Mouse (Mus musculus): Measurements from ENCODE around the gene Mrpl44.

The Mrpl44 gene

DNA sequence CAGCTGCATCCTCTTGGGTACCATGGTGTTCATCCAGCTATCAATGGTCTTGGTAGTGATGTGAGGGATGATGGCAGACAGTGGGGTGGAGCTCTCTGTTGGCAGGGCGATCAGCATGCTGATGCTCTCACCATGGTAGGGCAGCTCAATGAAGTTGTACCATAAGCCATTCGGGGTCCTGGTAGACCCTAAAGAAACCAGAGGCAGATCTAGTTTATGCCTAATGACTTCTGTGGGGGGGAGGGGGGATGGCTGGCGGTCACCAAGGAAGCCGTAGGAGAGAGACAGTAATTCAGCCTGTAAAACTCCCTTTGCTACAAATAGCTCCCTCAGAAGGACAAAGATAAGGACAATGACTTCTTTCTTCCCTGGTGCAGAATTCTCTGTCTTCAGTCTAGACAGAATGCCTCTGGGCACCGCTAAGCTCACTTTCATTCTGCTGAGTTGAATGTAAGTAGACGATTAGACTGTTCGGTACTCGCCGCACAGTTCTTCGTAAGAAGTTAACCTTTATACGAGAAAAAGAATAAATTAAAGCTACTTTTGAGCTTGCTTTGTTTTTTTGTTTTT, 27.1 kb downstream of the Mrpl44 start:
- no peak for TF ChIP-seq GATA4 (IDR thresholded peaks at IDR 0.05; ENCODE audit: insufficient replicate concordance, low read length)

DNA sequence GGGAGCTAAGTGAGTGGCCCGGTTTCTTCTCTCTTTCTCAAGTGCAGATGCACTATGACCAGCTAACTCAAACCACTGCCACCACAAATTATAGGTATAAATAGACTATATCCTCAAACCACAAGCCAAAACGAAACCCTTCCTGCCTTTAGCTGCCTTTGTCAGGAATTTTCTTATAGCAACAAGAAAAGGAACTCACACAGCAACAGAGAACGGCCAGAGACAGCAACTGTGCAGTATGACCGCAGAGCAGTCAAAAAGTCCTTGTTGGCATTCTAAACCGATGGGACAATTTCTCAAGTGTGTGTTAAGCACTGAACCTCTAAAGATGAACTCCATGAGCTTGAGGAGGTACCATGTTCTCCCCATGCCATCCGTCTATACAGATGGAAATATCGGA, 27.8 kb downstream of the Mrpl44 start:
- TF ChIP-seq GATA4 (IDR thresholded peaks at IDR 0.05; ENCODE audit: insufficient replicate concordance, low read length) = no peak

DNA sequence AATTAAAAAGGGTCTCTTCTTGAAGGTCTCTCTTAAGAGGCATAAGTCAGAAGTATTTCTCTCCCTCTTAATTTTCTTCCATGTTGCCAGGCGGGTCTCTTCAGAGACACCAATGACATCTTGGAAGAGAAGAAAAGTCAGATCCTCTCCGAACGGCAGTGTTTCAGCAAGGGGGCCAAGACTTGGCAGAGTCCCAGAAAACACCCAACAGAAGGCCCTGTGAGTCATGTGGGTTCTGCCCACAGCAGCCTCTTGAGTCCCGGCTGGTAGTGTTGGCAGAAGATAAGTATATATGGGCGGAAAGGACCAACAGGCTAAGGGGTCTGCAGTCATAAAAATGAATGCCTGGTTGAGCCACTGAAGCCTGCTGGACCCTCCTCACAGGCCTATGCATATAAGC, 31.0 kb downstream of the Mrpl44 start:
- no peak for TF ChIP-seq GATA4 (IDR thresholded peaks at IDR 0.05; ENCODE audit: insufficient replicate concordance, low read length)

GRCm38 (mm10) chr1:79809447-79809846, 33.6 kb downstream of the Mrpl44 start:
- TF ChIP-seq GATA4 (IDR thresholded peaks at IDR 0.05; ENCODE audit: insufficient replicate concordance, low read length) = no peak

DNA sequence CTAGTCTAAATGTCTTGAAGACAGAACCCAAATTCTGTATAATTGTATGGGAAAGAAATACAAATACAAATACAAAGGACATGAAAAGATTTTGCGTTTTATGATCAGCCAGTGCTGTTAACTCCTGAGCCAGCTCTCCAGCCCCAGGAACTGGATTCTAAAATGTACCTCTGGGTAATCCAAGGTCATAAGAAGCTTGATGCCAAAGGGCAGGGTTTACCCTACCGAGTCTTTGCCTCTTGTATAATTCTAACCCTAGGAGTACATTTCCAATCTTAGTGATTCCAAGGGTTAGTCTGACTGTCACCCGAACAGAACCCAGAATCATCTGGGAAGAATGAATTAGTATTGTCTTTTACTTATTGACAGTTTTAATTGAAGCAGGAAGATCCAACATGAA, 39.6 kb downstream of the Mrpl44 start:
- TF ChIP-seq GATA4 (IDR thresholded peaks at IDR 0.05; ENCODE audit: insufficient replicate concordance, low read length) = no peak

DNA sequence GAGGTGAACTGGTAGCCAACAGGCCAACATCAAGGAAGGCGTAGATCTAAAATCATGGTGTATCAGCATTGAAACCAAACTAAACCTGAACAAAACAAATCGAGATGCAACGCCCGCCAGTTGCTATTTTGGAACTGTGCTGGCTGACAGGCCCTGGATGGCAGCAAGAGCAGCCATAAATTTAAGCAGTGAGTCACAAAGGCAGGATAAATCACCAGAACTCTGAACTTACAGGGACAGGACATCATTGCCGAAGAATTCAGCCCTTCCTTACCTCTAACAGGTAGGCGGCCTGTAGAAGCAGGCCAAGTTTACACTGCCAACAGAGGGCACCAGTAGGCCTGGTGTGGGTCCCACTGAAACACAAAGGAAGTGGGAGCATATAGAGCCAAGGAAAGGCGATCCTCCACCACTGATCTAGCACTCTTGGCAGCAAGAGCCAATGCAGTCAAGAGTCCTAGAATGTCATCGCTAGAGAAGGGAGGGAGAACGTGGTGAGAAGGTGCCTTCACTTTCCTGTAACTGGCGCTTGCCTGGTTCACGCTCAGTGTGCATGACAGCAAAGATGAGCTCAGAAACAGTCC, 43.6 kb downstream of the Mrpl44 start:
- TF ChIP-seq GATA4 (IDR thresholded peaks at IDR 0.05; ENCODE audit: insufficient replicate concordance, low read length) = no peak

DNA sequence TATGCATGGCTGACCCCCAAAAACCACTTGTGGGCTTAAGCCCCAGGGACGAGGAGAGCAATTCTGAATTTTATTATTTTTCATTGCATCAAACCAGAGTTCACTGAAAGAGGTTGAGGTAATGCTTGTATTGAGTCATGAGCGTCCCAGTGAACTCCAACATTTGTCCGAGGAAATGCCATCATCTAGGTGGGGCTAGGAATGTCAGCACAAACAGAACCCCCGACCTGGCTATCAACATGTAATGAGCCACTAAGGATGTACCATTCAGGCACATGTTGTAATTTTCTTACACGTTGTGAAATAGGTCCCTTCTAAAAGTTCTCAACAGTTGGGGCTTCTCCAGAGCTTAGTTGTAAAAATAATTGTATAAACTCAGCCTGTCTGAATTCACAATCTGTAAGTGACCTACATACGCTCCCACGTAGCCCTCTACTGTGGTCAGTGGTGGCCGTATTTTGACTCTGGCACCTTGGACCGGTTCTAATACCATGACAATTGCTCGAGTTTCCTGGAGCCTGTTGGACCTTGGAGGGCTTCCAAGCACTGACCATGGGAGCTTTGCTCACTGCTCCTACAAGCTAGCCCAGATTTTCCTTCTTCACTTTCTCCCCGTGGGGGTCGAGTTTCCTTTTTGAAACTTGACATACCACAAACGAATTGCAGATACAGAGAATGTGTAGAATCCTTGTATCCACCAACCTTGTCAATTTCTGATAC, 47.1 kb downstream of the Mrpl44 start:
- no peak for TF ChIP-seq GATA4 (IDR thresholded peaks at IDR 0.05; ENCODE audit: insufficient replicate concordance, low read length)

GRCm38 (mm10) chr1:79823951-79824633, 48.3 kb downstream of the Mrpl44 start:
- TF ChIP-seq GATA4 (IDR thresholded peaks at IDR 0.05; ENCODE audit: insufficient replicate concordance, low read length) = no peak

All from liver, adult (tissue).